Comparison of ENCODE assay signal across 14 mouse cellular contexts in the genomic region with DNA sequence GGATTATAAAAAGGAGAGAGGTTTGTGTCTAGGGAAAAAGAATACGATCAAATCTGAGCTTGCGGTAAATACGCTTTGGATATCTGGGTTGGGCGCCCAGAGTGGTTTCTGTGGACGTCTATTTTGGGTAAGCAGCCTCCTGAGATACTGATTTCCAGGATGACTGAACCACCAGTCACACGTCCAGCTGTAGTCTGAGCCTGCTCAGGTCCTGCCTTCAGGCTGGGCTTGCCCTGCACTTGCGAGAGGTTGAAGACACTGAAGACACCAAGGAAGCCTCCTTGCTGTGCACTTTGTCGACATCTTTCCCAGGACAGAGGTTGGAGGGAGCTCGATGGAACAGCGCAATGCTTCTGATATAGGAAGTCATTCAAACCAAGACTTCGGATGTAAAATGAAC. TPM values are rescaled to one million over a fixed set of nuclear protein-coding genes. Genes with fewer than 3 reads are reported as not detected.
"Had no signal": no experiment of that assay in that cellular context is flagged by ENCODE, and none has a peak within 500 bp of the region (broad histone marks: within the 10 kb centered on the region; RNA-seq: fewer than 3 reads in every experiment).

No protein-coding gene starts in this region.

- H3K4me2 ChIP-seq: midbrain, embryonic 12.5 days; neural tube, embryonic 15.5 days had no signal

- H3K9me3 ChIP-seq: neural tube, embryonic 15.5 days had no signal

- H3K27me3 ChIP-seq: midbrain, embryonic 12.5 days; neural tube, embryonic 15.5 days had no signal

- DNase-seq: kidney, adult 8-10 months; kidney, postnatal 4 days; lung, adult 18-20 months; right cerebral cortex, adult 18-20 months; spleen, adult 18-20 months; thymus, adult 18-20 months; thymus, postnatal 14 days had no signal

- H3K9ac ChIP-seq: liver, embryonic 14.5 days; midbrain, embryonic 12.5 days; neural tube, embryonic 15.5 days had no signal

- H3K4me3 ChIP-seq: layer of hippocampus, adult 2 months; midbrain, embryonic 12.5 days; neural tube, embryonic 15.5 days had no signal

- H3K4me1 ChIP-seq: midbrain, embryonic 12.5 days had no signal

- H3K27ac ChIP-seq: kidney, postnatal 0 days; layer of hippocampus, adult 2 months; liver, embryonic 14.5 days; midbrain, embryonic 12.5 days had no signal

- H3K36me3 ChIP-seq: midbrain, embryonic 12.5 days; neural tube, embryonic 15.5 days had no signal

RNA-seq across cellular contexts. Expression of a gene that starts 25.0 kb away (rescaled TPM):
- total RNA-seq: liver, adult 2 months; megakaryocyte-erythroid progenitor cell, adult 5-6 weeks had no signal
- polyA plus RNA-seq: liver, adult 2 months had no signal
